Mouse (Mus musculus) ES-E14 (cell line): ENCODE measurements around the gene Vcan.

ENCODE experiments used
- MAFK ChIP-seq: IDR thresholded peaks from 2 replicates; pipeline ENCODE4 v1.6.1; 2014; ENCODE audit warnings: mild to moderate bottlenecking, low read depth, low read length, inconsistent platforms; ENCODE audit not compliant: insufficient read depth
- ZNF384 ChIP-seq: IDR thresholded peaks from 2 replicates; pipeline ENCODE4 v1.6.1; 2012; ENCODE audit warnings: low read depth, low read length, inconsistent platforms

DNA sequence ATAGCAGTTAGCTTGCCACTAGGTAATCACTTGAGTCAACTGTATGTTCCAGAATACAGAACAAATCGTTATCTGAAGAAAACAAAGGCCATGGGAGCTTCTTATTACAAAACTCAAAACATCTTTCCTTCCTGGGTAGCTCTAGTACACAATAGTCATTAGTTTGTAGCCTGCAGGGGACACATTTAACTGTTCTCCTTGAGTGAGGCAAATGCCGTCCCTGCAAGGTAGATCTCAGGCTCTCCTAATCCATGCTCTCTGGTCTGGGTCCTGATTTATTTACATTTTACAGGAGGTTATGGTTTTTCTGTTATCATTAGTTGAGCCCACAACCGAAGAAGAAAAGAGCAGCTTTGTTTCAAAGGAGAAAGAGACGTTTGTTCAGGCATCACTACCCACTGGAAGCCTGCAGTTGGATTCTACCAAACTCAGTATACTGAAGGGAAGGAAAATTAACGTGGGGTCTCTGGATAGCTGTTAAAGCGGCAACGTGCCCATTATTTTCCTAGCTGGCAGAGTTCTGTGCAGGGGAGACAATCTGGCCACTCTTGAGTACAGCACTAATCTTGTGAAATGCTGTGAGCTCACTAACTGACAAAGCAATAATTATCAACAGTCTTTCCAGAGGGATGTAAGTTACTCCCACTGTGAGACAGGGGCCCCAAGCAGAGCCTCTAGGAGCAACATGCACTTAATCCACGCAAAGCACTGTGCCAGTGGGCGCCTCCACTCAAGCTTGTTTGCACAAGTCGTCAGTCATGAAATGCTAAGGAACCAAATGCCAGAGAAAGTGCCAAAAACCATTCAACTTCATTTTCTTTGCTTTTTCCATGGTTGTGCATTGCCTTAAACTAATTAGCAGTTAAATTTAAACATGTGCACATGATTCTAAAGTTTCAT lies 73.1 kb downstream of the Vcan start:
- TF ChIP-seq ZNF384 (no peak), MAFK (no peak)
